Mouse (Mus musculus) mouse embryonic stem cell (cell line): ENCODE results near the gene Tesk1.
"Not testable (repeated sequence)": the region's sequence is repeated elsewhere in the genome, so short reads cannot be mapped to it uniquely, and the experiment has no call there.

Experiments
- in situ Hi-C, 2 experiments: fragments of 300-500 bp; cut with MboI; formaldehyde crosslinking; loops; 1 replicate in 1 of 2; 3 replicates in 1 of 2; pipeline ENCODE4 v1.14.3; 2019 to 2020; ENCODE audit warnings: low sequenced_read_pairs in 2 of 2, low pct_unique_long_range_greater_than_20kb in 1 of 2, mixed read lengths in 1 of 2; ENCODE audit not compliant: unreplicated experiment in 1 of 2

Gene Tesk1

DNA sequence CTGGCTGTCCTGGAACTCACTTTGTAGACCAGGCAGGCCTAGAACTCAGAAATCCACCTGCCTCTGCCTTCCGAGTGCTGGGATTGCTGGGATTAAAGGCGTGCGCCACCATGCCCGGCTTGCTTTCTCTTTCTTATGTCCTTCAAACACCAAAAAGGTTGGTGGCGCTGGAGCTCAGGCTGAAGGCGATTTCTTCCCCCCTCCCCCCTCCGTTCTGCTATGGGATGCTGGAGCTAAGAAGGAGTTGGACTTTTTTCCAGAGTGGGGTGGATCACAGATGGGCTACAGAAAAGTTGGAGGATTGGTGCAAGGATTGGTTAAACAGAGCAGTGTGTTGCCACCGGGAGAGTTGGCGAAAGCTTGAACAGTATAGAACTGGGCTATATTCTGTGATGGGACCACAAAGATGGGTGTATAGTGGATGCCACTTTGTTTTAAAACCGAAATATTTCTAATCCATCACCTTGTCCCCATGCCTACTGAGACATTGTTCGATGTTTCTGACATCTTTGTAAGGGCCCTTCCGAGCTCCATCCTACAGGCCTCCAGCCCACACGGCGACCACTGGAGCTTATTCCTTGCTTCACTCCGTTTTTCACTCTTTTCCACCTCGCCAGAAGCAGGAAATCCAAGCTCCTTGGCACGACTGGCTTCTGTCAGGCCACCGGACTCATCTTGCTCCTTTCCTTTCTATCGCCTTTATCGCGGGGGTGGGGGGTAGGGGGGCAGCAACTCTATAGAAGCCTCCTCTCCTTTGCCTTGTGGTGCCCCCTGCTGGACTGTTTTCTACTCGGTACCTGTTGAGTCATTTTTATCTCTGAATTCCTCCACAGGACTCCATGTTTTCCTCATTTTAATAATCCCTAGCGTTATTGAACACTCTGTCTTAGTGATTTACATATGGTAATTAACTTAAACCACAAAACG, 37.4 kb downstream of the Tesk1 start:
- in situ Hi-C loops = loop anchor here in 1 of 2 experiments (5.0 kb wide), 1 partner anchor 37 kb away; the partner anchor contains the start of gene Tesk1

DNA sequence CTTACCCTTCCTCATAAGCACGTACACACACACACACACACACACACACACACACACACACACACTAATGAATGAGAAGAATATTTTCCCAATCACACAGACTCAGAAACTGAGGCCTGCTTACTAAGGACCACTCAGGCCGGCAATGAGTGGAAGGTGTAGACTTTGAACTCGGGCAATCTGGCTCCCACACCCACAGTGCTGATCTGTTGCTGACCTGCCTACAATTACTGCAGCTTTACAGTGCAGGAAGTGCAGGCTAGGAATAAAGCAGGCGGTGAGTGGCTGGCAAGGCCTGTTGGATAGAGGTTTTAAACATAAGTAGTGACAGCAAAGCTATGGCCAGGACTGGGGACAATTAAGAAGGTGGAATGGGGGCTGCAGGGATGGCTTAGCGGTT, 39.2 kb downstream of the Tesk1 start:
- in situ Hi-C loops = loop anchor here in 1 of 2 experiments (5.0 kb wide), 1 partner anchor 39 kb away; the partner anchor contains the start of gene Tesk1

DNA sequence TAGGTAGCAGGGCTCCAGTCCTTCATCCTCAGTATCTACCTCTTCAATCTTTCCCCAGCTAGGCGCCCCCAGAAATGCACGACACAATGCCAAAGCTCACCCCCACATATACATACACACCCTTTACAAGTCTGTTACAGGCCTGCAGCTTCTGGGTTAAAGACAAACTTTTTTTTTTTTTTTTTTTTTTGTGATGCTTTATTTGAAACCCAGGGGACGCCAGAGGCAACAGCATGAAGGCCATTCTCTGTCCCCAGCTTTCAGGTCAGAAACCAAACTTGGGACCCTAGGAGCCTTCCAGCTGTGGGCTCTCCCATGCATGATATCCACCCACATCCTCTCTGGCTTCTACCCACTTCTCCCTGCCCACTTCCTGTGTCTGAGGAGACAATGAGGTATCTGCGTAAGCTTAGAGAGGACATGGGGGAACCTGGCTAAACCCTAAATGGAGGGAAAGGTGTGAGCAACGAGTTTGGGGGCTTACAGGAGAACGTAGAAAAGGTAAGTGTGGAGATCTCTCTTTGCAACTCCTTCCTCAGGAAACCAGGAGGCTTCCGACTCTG, 40.2 kb downstream of the Tesk1 start:
- in situ Hi-C loops = loop anchor here in 1 of 2 experiments (5.0 kb wide), 1 partner anchor 40 kb away; the partner anchor contains the start of gene Tesk1

DNA sequence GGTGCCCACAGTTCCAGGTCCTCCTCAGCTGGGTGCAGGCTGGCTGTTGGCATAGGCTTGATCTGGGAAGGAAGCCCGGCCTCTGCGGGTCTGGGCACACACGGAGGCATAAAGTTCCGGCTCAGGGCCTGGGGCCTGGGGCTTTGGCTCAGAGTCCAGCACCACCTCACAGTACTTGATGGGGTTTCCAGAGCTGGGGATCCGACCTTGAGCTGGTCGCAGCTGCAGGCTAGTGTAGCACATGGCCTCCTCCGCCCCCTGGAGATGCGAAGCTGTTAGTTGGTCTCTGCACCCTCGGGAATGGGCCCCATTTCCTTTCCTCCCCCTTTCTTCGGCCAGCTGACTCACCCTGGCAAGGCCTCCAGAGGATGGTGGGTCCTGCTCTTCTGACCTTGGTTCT, 40.9 kb downstream of the Tesk1 start:
- in situ Hi-C loops = loop anchor here in 1 of 2 experiments (5.0 kb wide), 1 partner anchor 40 kb away; the partner anchor contains the start of gene Tesk1

DNA sequence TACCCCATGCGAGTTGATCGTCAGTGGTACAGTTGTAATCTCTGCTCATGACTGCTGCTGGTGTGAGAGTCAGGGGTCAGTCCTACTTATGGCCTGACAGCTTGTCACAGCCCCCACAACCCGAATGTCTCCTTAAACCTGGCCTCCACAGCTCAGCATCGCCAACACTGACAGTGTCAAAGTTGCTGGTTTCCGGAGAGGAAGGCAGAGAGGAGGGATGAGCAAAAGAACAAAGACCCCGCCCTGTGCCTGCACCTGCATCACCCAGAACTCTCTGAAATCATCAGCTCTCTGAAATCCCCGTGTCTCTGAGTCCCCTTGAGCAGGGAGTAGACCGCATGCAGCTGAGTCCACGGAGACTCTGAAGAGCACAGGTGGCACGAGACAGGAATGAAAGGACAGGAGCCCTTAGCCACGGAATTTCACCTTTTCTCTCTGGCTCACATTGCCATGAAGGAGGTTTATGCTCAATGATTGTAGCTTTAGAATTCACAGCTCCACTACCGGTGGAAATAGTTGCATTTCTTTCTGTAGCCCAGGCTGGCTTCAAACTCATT, 41.9 kb downstream of the Tesk1 start, which contains the start of gene Sit1:
Sit1 (minus strand) TSS at position 200 of the 557 bp plus-strand sequence.
- in situ Hi-C loops = loop anchor here in 1 of 2 experiments (5.0 kb wide), 1 partner anchor 41 kb away; the partner anchor contains the start of gene Tesk1

DNA sequence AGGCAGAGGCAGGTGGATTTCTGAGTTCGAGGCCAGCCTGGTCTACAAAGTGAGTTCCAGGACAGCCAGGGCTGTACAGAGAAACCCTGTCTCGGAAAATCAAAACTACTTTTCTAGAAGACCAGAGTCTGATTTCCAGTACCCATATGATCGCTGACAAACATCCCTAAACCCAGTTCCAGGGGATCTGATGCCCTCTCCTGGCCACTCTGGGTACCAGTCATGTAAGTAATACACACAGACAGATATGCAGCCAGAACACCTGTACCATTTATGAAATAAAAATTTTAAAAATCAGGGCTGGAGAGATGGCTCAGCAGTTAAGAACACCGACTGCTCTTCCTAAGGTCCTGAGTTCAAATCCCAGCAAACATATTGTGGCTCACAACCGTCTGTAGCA, 43.9 kb downstream of the Tesk1 start:
- in situ Hi-C loops = not testable (repeated sequence)

DNA sequence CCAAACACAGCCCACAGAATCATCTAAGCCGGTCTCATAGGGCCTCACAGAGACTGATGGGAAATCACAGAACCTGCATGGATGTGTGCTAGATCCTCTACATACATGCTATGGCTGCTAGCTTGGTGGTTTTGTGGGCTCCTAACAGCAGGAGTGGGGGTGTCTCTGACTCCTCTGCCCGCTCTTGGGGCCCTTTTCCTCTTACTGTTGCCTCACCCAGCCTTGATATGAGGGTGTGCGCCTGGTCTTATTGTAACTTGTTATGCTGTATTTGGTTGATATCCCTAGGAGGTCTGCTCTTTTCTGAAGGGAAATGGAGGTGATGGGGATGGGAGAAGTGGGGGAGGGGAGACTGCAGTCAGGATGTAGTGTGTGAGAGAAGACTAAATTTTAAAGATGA, 47.9 kb downstream of the Tesk1 start:
- in situ Hi-C loops = no loop called here

DNA sequence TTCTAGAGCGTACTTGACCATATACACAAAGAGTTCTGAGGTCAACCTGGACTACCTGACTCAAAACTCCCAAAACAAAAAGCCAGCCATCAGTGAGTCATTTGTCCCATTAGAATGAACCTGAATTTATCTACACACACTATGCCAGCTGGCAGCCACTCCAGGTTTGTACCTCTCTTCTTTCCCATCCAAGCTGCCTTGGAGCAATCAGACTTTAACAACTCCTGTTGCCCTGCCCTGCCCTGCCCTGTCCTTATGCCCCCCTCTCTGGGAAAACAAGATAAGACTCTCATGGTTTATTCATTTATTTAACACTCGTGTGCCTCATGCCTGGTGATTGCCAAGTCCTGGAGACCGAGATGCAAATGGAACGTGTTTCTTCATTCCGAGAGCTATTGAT, 49.1 kb downstream of the Tesk1 start:
- in situ Hi-C loops = no loop called here

DNA sequence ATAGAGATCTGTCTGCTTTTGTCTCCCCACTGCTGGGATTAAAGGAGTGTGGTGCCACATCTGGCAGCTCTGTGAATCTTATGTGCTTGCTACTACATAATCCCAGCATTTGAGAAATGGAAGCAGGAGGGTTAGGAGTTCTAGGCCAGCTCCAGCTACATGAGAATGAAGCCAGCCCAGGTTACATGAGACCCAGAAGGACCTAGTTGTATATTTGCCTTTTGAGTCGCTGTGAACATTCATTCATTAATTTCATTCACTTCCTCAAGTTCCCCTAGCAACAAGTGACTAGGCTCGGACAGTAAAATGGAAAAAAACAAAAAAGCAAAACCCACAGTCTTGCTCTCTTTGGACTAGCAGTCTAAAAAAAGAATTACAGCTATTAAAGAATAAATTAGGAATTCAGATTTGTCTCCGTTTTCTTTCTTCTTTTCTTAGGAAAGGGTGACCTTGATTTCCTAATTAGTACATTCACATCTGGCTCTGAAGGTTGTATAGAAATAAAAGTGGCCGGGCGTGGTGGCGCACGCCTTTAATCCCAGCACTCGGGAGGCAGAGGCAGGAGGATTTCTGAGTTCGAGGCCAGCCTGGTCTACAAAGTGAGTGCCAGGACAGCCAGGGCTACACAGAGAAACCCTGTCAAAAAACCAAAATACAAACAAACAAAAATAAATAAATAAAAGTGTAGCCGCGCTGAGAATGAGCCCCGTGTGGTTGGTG, 50.5 kb downstream of the Tesk1 start:
- in situ Hi-C loops = no loop called here

DNA sequence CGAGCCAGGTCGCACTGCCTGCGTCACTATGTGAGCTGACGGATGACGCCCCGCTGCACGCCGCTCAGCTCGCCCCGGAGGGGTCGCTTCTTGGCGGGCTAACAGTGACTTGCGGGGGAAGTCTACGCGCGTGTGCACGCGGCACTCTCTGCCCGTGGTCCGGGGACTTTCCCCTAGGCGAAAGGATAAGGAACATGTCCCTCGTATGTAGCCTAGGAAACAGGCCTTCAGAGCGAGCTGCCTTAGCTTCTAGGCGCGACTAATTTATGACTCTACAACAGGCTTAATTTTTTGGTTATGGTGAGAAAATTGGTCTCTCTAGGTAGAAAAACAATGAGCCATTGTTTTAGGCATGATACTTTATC, 51.1 kb downstream of the Tesk1 start, which contains the start of gene Ccdc107:
Ccdc107 (plus strand) TSS at position 80 of the 365 bp plus-strand sequence.
- in situ Hi-C loops = no loop called here

DNA sequence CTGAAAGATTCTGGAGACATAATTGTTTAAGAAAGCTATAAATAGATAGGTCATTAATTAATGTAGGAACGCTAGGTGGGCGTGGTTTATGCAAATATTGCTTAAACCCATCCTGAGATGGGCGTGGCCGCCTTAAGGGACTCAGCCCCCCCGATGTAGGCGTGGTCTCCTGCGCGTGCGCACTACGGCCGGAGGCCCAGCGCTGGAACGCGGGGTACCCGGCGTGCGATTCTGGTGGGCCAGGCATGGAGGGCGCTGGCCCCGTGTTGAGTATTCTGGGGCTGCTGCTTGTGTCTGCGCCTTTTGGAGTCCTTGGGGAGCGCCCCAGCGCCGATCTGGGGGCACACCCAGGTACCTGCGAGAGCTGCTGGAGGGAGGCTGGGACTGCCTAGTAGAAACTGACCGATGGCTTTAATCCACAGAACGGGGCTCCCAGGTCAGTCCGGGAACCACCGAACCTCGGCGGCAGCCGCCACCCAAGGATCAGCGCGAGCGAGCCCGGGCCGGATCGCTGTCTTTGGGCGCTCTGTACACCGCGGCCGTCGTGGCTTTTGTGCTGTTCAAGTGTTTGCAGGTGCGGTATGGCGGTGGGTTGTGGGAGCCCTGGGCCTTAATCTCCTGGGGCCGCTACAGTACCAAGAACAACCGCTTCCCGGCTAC, 51.6 kb downstream of the Tesk1 start:
- in situ Hi-C loops = no loop called here

DNA sequence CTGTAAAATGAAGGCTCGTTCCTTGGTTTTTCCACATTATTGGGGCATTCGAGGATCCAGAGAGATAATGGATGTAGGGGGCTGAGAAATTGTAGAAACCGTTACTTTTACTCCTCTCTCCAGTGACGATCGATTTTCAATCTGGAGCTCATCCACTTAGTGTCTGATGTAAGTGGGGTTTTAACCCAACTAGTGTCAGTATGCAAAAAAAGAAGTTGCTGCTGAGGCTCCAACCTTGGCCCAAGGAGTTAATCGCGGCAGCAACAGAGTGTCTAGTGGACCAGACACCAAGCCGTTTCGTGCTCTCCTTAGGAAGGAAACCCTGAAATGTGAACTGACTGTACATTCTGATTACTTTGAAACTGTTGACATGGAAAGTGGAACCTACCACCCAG, 52.1 kb downstream of the Tesk1 start:
- in situ Hi-C loops = no loop called here

DNA sequence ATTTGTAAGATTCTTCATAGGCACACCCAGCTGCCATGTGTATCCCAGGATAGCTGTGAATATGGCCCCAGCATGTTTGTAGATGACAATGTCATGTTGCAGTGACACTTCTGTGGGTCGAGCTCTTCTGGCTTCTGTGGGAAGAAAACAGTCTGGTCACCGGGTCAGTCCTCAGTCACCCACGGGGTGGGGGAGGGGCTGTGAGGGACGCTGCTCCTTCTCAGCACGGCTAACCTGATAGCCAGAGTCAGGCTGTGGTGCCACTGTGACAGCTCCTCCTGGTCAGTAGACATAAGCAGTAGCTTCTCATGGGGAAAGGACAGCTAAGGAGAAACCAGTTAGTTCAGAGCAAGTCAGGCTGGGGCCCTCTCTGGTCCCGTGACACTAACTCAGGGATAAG, 54.8 kb downstream of the Tesk1 start:
- in situ Hi-C loops = no loop called here

DNA sequence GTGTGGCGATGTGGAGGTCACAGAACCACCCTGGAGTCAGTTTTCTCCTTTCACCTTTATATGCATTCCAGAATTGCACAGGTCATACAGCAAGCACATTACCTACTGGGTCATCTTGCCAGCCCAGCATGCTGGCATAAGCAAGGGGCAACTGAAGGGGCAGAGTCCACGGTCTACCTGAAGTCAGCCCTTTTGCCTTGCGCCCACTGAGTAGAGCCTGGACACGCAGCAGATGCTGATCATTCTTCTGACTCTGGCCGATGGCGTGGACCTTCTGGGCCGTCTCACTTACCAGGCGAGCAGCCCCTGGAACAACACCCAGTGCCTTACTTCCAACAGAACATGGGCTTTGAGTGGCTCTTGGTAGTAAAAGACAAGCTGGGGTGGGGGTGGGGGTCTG, 55.7 kb downstream of the Tesk1 start:
- in situ Hi-C loops = no loop called here
